Mouse (Mus musculus) telencephalon, adult 2 months (tissue): ENCODE results near the gene Gas6.
A peak's percentile ranks its signal among the peaks of the same experiment; 100 is the strongest.

Source experiments
- DNase-seq: peaks from one replicate; pipeline ENCODE4 v3.0.0-alpha.2; 2011; ENCODE audit warnings: low read depth, low spot score

Gas6 gene

DNA sequence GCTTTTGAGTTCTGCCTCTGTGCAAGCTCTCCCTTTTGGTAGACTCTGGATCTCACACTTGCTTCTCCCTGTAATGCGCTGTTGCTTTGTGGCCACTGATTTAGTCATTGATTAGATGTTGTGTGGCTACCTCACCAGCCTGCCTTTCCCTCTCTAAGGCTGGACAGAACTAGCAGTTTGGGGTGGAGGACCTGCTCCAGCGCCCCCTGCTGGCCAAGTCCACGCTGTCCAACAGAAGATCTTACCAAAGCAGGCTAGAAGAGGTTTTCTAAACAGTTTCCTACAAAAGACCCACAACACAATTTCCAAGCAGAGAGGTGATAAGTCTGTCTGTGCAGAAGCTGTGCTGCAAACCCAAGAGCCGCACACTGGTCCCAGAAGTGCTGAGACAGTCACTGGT lies 32.4 kb downstream of the Gas6 start:
- no peak for DNase-seq

DNA sequence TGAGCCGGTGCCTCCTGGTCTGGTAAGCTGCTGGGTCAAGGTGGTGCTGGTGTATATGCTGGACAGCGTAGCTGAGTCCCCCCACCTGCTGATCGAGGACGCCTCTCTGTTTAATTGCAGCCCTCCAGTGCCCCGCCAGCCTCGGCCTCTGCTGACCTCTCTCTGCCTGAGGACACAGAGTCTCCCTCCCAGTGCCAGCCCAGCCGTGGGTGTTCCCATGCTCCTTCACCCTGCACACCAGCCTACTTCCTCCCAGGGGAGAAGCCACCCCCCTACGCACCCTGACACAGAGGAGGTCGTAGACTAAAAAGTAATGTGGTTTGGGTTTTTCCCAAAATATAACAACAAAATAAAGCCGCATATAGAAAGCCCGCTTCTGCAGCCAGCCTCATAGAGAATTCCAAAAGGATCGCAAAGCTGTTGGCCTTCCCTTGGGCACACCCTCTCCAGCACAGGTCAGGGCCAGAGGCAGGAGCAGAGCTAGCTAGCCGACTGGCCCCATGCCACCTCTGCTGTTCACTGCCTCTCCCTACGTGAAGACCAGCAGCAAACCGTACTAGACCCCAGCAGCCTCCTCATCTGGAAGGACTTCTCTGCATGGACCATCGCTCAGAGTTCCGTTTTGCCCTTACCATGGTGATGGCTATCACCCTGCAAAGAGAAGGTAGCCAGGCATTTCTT lies 33.1 kb downstream of the Gas6 start:
- no peak for DNase-seq

DNA sequence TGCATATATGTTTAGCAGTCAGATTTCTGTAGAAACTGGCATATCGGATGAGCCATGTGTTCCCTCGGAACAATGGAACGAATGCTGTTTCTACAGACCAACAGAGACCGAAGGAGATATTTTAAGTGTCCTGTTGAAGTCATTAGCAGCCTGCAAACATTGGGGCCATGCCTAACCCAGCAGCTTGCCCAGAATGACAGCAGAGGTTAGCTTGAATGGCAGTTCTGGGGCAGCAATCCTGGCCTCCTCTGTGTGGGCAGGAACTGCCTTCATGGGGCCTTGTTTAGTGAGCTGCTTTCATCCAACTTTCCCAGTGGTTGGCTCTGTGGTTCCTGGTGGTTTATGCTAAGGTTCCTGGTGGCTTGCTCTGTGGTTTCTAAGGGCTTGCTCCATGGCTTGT lies 34.9 kb downstream of the Gas6 start:
- DNase-seq, result no peak

DNA sequence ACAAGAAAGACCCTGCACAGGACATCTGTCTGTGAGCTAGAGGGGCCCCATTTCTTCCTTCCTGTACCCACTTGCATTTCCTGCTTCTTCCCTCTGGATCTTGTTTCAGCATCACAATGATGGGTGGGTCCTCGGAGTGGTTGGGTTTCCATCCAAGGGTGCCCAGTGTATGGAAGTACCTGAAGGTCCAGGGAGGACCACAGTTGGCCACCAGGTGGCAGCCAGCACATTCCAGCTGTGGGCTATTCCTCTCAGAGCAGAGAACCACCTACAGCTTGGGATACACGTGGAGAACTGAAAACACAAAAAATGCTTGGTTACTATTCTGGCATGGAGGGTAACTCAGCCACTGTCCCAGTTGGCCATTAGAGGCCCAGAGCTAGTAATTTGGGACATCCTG lies 39.0 kb downstream of the Gas6 start:
- DNase-seq, result no peak

DNA sequence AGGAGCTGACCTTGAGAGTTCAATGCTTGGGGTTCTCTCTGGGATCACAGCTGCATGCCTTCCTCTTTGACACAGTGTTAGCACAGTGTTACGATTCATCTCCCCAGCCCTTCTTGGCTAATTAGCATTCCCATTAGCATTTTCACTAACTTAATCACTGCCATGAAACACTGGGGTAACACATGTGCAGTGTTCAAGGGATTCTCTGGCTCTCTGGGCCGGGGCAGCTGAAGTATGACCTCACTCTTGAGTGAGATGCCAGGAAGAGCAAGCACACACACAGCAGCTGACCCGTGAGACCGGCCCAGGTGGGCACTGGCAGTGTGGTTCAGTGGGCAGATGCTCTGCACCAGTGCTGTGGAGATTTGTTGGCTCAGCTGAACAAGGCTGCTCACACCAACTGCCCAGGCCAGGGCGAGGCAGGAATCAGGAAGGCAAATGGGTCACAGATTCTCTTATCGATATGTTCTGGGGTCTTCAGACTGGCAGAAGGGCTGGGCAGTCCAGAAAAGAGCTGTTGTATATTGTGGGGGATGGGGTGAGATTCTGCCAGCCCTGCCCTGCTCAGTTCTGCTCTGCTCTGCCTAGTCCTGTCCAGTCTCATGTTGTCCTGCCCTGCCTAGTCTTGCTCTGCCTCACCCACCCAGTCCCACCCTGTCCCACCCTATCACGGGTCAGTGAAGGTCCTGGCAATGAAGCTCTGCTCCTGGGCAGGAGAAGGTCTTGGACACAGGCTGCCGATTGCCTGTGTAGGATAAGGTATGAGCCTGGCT lies 39.8 kb downstream of the Gas6 start:
- peak; percentile 53 for DNase-seq

DNA sequence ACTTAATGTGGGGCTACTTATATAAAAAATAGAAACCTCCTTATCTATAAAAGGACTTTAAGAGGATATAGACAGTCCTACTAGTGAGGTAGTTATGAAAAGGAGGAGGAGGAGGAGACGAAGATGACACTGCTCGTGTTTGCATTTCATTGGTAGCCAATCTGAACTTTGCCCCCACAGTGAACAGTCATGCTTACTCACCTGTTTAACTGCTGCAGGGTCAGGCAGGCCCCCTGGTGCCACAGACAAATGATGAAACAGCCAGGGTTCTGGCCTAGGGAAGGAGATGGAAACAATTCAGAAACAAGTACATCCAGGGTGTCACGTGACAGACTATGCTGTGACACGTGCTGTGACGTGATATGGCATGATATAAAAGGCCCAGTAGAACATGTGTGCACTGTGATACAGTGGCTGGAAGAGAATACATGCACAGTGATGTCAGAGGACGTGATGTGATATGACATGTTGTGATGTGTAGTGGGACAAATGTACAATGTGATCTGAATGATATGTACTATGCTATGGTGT lies 42.5 kb downstream of the Gas6 start:
- no peak for DNase-seq

DNA sequence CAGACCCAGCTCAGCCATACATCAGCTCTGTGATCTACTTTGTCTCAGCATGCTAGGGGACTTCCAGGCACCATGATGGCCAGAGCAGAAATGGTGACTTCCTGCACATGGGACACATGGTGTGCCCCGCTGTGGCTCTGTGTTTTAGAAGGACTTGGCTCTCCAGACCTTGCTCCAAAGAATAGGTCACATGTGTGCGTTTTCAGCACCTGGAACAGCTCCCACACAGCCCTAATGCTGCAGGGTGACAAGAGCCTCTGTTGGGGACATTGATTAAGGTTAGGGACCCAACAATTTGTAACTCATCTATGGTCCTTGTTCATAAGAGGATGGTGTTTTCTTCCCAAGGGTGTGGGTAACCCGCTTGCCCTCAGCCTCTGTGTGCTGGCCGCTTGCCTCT lies 46.1 kb downstream of the Gas6 start:
- DNase-seq, result no peak

DNA sequence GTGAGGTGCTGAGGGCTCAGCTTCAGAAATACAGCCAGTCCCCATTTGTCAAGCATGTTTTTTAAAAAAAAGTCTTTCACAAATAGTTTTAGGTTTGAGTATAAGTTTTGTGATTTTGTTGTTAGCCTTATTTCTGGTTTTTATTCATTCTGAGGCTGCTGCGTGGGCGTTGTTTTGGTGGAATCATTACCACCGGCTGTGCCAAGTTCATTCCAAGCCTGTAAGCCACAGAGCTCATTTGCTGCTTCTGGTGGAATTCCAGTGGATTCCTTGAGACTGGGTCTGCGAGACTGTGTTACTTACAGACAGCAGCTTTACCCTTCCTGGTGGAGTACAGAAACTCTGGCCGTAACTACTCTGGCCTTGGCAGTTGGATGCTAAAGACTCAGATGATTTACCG lies 47.8 kb downstream of the Gas6 start:
- no peak for DNase-seq

DNA sequence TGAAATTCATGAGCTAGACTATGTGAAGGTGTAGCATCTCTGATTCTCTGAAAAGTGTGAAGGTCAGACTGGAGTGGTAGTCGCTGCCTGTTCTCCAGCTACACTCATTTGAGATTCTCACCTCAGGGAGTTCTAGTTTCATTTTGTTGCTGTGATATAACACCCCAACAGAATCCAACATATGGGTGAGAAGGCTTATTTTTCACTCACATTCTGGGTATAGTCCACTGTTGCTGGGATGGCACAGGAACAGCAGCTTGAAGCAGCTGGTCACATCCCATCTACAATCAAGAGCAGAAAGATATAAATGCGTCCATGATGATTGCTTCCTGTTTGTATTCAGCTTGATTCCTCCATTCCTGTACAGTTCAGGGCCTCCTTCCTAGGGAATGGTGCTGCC lies 52.1 kb downstream of the Gas6 start:
- DNase-seq, result peak; percentile 24

DNA sequence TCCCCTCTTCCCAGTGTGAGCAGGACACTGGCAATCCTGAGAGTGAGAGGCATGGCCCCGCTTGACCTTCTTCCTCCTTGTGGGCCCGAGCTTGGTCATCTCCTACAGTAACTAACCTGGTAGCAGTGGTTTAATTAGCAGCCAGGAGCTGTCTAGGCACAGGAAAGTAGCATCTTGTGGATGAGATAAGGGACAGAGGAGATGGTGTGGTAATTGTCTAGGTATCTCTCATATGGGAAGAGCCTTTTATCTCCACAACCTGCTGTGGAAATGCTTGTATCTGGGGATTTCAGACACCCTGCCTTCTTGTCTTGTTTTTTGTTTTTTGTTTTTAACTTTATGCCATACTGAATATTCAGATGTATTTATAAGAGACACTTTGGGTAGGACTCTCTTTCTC lies 56.8 kb downstream of the Gas6 start:
- DNase-seq, result no peak

DNA sequence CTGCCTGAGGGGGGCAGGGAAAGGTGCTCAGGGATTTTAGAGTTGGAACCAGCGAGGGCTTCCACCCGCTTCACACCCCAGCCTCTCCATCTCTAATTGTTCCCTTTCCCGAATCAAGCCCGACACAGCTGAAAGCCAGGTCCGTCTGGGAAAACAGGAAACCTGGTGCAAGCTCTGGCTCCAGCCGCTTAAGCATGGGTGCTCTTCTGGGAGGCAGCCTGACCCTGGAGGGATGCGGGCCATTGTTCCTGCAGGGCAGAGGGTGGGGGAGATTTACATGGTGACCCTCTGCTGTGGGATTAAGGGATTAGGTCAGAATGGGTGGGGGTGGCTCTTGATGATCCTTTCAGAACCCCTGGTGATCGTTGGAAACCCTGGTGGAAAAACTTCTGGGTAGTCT lies 58.2 kb downstream of the Gas6 start:
- DNase-seq, result no peak

DNA sequence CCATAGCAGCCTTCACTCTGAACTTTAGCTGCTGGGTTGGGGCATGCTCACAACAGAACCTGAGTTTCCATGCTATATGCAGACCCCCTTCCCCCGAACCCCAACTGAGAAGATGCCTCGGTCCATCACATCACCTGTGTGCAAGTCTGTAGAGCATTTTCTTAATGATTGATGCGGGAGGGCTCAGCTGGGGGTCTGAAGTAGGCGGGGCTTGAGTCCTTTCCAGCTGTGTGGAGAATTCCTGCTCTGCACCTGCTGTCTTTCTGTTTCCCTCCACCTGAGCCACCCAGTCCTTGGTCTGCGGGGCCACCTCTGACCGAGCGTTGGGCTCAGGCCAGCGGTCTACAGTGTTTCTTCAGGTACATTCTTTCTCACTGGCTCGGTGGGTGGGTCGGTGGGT lies 59.4 kb downstream of the Gas6 start, which contains the start of gene Tmem255b:
TSS of gene Tmem255b (plus strand) at position 301 of the 400 bp plus-strand sequence.
- no peak for DNase-seq

DNA sequence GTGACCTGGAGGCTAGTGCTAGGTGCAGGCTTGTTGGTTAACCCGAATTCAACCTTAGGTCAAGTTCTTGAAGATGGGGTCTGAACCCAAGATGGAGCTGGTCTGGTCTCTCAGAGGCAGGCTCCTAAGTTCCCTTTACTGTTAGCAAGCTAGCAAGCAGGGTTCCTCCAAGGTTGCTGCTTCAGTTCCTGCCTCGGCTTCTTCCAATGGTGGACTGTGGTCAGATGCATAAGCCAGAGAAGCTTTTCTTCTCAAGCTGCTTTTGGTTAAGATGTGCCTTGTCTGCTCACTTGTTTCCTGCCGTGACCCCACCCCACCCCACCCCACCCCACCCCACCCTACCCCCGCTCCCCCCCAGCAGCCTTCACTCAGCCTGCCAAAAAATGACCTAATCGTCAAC lies 61.2 kb downstream of the Gas6 start:
- DNase-seq, result no peak

DNA sequence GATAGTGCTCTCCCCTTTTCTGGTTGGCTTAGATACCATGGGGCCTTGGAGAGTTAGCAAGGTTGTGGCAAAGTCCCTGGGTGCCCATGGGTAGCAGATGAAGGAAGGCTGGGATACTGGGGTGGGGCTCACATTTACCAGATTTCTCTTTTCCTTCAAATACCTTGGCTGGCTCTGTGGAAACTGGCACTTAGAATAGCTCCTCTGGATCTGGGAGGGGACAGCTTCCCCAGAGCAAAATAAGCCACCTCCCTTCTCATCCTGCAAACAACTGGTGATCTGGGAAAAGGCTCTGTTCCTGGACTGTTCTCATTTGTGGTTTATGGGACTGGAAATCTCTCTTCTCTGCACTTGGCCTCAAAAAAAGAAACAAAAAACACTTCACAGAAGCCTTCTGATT lies 63.4 kb downstream of the Gas6 start:
- no peak for DNase-seq

DNA sequence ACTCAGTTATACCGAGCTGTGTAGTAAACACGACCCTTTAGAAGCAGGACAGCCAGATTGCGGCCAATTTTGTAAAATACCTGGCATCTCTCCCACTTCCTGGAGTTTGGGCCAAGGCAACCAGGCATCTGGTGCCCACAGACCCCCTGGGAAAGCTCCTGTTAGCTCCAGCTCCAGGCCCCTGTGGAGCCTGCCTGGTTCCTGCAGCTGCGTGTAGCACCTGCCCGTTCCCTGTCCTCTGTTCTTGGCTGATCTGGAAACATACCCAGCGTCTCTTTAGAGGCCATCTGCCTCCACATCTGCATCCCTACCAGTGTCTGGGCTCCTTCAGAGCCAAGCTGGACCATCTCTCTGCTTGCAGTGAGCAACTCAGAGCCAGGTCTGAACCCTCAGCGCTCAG lies 63.9 kb downstream of the Gas6 start:
- no peak for DNase-seq

DNA sequence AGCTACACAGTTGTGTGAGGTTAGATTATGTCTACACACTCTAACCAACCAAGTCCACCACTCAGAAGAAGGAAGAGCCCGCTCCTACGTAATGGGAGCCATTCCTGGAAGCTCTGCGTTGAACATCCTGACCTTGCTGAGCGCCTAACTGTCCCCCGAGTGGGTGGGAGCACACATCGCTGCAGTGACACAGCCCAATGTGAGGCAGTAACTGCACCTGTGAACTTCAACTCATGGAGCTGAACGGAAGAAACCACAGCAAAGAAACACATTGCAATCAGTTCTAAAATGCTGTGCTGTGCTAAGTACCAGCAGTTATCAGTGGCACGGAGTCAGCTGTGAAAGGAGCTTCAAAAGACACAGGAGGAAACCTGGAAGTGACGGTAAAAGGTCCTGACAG lies 66.1 kb downstream of the Gas6 start:
- no peak for DNase-seq

DNA sequence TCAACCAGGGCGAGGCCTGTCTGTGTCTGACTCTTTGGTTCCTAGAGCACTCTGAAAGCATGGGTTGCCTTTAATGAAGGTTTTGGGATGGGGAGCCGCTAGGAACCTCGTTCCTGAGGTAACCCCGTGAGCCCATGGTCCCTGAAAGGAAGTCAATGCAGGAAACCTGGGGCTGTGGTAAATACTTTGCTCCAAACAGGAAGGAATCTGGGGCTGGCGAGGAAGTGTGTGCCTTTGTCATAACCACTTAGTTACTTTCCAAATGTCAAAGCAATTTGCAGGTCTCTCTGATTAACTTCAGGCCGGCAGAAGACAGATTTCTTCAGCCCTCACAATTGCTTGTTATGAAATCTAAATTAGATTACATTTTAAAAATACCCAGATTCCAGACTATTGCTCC lies 66.9 kb downstream of the Gas6 start:
- no peak for DNase-seq

DNA sequence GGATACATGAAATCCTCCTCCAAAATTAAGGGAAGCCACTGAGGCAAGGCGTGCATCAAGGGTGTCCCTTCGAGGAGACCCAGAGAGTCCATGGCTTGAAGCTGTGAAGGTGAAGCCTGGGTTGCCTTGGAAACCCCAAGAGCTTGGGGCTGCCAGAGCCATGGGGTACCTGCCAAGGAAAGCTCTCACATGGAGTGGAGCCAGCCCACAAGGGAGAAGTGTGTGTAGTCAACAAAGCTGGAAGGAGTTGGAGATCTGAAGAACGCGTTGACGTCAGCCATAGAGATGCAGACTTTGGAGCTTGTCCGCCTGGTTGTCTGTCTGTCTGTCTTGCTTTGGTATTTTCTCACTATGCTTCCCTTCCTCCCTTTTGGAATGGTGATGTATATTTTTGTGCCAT lies 73.3 kb downstream of the Gas6 start:
- DNase-seq, result peak; percentile 34

DNA sequence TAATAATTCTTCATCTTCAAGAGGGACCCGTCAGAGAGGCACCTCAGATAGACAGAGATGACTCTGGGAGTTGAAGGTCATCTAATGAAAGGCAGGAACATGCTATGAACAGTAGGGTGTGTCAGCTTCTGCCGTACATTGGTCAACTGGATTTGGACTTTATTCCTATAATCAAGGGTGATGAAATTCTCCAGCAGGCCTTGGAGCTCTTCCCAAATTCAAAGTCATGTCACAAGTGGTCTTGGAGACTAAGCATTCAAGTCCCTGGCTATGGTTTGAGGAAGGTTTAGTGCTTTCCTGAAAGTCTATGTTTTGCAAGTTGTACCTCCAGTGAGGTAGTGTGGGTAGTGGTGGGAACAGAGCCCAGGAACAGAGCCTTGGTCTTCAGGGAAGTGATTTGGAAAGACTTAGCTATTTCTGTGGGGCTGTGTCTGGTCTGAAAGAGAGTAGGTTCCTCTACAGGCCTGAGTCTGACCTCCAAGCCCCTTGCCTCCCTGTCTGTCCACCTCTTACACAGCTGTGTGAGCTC lies 75.1 kb downstream of the Gas6 start:
- peak; percentile 18 for DNase-seq

DNA sequence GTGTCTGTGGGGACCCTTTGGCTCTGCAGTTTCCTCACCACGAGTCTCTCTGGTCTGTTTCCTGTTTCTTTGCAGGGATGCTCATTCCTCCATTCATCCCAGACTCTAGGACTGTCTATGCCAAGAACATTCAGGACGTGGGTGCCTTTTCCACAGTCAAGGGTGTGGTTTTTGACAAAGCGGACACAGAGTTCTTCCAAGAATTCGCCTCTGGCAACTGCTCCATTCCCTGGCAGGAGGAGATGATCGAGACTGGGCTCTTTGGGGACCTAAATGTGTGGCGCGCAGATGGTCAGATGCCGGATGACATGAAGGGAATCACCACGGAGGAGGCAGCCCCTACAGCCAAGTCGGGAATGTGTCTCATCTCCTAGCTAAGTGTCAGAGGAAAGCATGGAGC lies 78.4 kb downstream of the Gas6 start:
- peak; percentile 39 for DNase-seq
